Mouse (Mus musculus): ENCODE results near the gene Mta3. TPM values are rescaled to one million over a fixed set of nuclear protein-coding genes. Genes with fewer than 3 reads are reported as not detected.
A peak's percentile ranks its signal among the peaks of the same experiment; 100 is the strongest.
"Not testable (repeated sequence)": the region's sequence is repeated elsewhere in the genome, so short reads cannot be mapped to it uniquely, and the experiment has no call there.

Mta3 gene
- polyA plus RNA-seq, 1 experiment from 2014 or later: 49.1 TPM

GRCm38 (mm10) chr17:83693941-83694340 lies 12.0 kb upstream of the Mta3 start:
- Histone ChIP-seq H3K4me1 (no peaks in the 10 kb centered on the region), H3K9ac (no peak overlapping the region), H3K4me3 (no peak overlapping the region), H3K4me2 (no peak overlapping the region), H3K36me3 (no peaks in the 10 kb centered on the region), H3K9me3 (no peaks in the 10 kb centered on the region), H3K27ac (no peak overlapping the region), H3K27me3 (no peaks in the 10 kb centered on the region)
- ATAC-seq (ENCODE audit: insufficient number of reproducible peaks, low FRiP score, low TSS enrichment, low read depth): no peak
- WGBS: 73% methylated on average over 9 of the region's 9 CpGs

- Histone ChIP-seq H3K27ac (no peak overlapping the region), H3K4me3 (no peak overlapping the region), H3K4me1 (no peaks in the 10 kb centered on the region), H3K9me3 (no peaks in the 10 kb centered on the region), H3K36me3 (no peaks in the 10 kb centered on the region), H3K4me2 (no peak overlapping the region), H3K27me3 (no peaks in the 10 kb centered on the region), H3K9ac (no peak overlapping the region)
- ATAC-seq (ENCODE audit: insufficient number of reproducible peaks, low FRiP score, low TSS enrichment, low read depth): no peak
- 58% methylated on average over 2 of the region's 2 CpGs for WGBS
These were observed 10.2 kb upstream of the Mta3 start for GRCm38 (mm10) chr17:83695785-83696184.

GRCm38 (mm10) chr17:83699062-83699724 lies 6.8 kb upstream of the Mta3 start:
- ATAC-seq (ENCODE audit: insufficient number of reproducible peaks, low FRiP score, low TSS enrichment, low read depth): 0 out of 2 replicates have a peak, but pooled peaks have one; percentile 30
- 72% methylated on average over 8 of the region's 8 CpGs for WGBS
- no peaks in the 10 kb centered on the region for H3K36me3 ChIP-seq
- H3K9me3 ChIP-seq: no peaks in the 10 kb centered on the region
- no peak overlapping the region for H3K9ac ChIP-seq
- H3K27ac ChIP-seq: no peak overlapping the region
- no peaks in the 10 kb centered on the region for H3K27me3 ChIP-seq
- H3K4me3 ChIP-seq: no peak overlapping the region
- H3K4me2 ChIP-seq: no peak overlapping the region
- no peaks in the 10 kb centered on the region for H3K4me1 ChIP-seq

GRCm38 (mm10) chr17:83700125-83700524 lies 5.8 kb upstream of the Mta3 start:
- Histone ChIP-seq H3K4me2 (no peak overlapping the region), H3K4me1 (no peaks in the 10 kb centered on the region), H3K4me3 (no peak overlapping the region), H3K27ac (no peak overlapping the region; the same call in 1 of the 2 replicates), H3K9ac (no peak overlapping the region), H3K9me3 (no peaks in the 10 kb centered on the region), H3K27me3 (no peaks in the 10 kb centered on the region), H3K36me3 (no peaks in the 10 kb centered on the region)
- WGBS: 79% methylated on average over 9 of the region's 9 CpGs
- ATAC-seq (ENCODE audit: insufficient number of reproducible peaks, low FRiP score, low TSS enrichment, low read depth): no peak

- no peak overlapping the region for H3K9ac ChIP-seq
- no peak for ATAC-seq (ENCODE audit: insufficient number of reproducible peaks, low FRiP score, low TSS enrichment, low read depth)
- H3K27ac ChIP-seq: no peak overlapping the region
- H3K27me3 ChIP-seq: no peaks in the 10 kb centered on the region
- peaks cover 8% of the 10 kb centered on the region; the same call in 1 of the 2 replicates for H3K4me1 ChIP-seq
- 83% methylated on average over 5 of the region's 5 CpGs for WGBS
- H3K36me3 ChIP-seq: peaks cover 5% of the 10 kb centered on the region; the same call in 1 of the 2 replicates
- no peak overlapping the region for H3K4me3 ChIP-seq
- H3K4me2 ChIP-seq: no peak overlapping the region
- H3K9me3 ChIP-seq: no peaks in the 10 kb centered on the region
These were observed 1.5 kb upstream of the Mta3 start for GRCm38 (mm10) chr17:83704469-83704868.

- ATAC-seq (ENCODE audit: insufficient number of reproducible peaks, low FRiP score, low TSS enrichment, low read depth): peak; percentile 37; the same call in 1 of the 2 replicates
- peaks cover 8% of the 10 kb centered on the region; the same call in 1 of the 2 replicates for H3K4me1 ChIP-seq
- peak overlapping the region; percentile 71 for H3K9ac ChIP-seq
- H3K27ac ChIP-seq: peak overlapping the region; percentile 94
- peak overlapping the region; percentile 77 for H3K4me3 ChIP-seq
- H3K27me3 ChIP-seq: no peaks in the 10 kb centered on the region
- 1% methylated on average over 35 of the region's 38 CpGs for WGBS
- peak overlapping the region; percentile 80 for H3K4me2 ChIP-seq
- peaks cover 13% of the 10 kb centered on the region for H3K36me3 ChIP-seq
- no peaks in the 10 kb centered on the region for H3K9me3 ChIP-seq
These were observed 429 bp upstream of the Mta3 start for GRCm38 (mm10) chr17:83705352-83706115.

GRCm38 (mm10) chr17:83706594-83707126 lies 697 bp downstream of the Mta3 start:
- under 1% methylated on average over 19 of the region's 19 CpGs for WGBS
- Histone ChIP-seq H3K4me2 (peak overlapping the region; percentile 80), H3K4me1 (peaks cover 8% of the 10 kb centered on the region; the same call in 1 of the 2 replicates), H3K9ac (peak overlapping the region; percentile 71), H3K27ac (peak overlapping the region; percentile 94), H3K27me3 (no peaks in the 10 kb centered on the region), H3K36me3 (peaks cover 18% of the 10 kb centered on the region), H3K4me3 (peak overlapping the region; percentile 77), H3K9me3 (no peaks in the 10 kb centered on the region)
- ATAC-seq (ENCODE audit: insufficient number of reproducible peaks, low FRiP score, low TSS enrichment, low read depth): 0 out of 2 replicates have a peak, but pooled peaks have one; percentile 50

GRCm38 (mm10) chr17:83707372-83707771 lies 1.4 kb downstream of the Mta3 start:
- H3K36me3 ChIP-seq: peaks cover 22% of the 10 kb centered on the region
- no peaks in the 10 kb centered on the region for H3K27me3 ChIP-seq
- ATAC-seq (ENCODE audit: insufficient number of reproducible peaks, low FRiP score, low TSS enrichment, low read depth): no peak
- no peaks in the 10 kb centered on the region for H3K9me3 ChIP-seq
- peak overlapping the region; percentile 94 for H3K27ac ChIP-seq
- peak overlapping the region; percentile 77 for H3K4me3 ChIP-seq
- H3K9ac ChIP-seq: no peak overlapping the region
- WGBS: 78% methylated on average over 4 of the region's 4 CpGs
- H3K4me1 ChIP-seq: peaks cover 8% of the 10 kb centered on the region; the same call in 1 of the 2 replicates
- peak overlapping the region; percentile 80 for H3K4me2 ChIP-seq

GRCm38 (mm10) chr17:83707846-83708245 lies 1.9 kb downstream of the Mta3 start:
- no peak overlapping the region for H3K4me3 ChIP-seq

GRCm38 (mm10) chr17:83708256-83708655 lies 2.3 kb downstream of the Mta3 start:
- no peak overlapping the region for H3K4me3 ChIP-seq
- H3K27ac ChIP-seq: no peak overlapping the region
- no peak for ATAC-seq (ENCODE audit: insufficient number of reproducible peaks, low FRiP score, low TSS enrichment, low read depth)
- no peaks in the 10 kb centered on the region for H3K9me3 ChIP-seq
- H3K9ac ChIP-seq: no peak overlapping the region
- 82% methylated on average over 10 of the region's 10 CpGs for WGBS
- no peaks in the 10 kb centered on the region for H3K27me3 ChIP-seq
- H3K36me3 ChIP-seq: peaks cover 24% of the 10 kb centered on the region
- no peak overlapping the region for H3K4me2 ChIP-seq
- H3K4me1 ChIP-seq: peaks cover 8% of the 10 kb centered on the region; the same call in 1 of the 2 replicates

More at GRCm38 (mm10) chr17:83707846-83708245, 1.9 kb downstream of the Mta3 start:
- Histone ChIP-seq H3K4me1 (peaks cover 8% of the 10 kb centered on the region; the same call in 1 of the 2 replicates), H3K9me3 (no peaks in the 10 kb centered on the region), H3K9ac (no peak overlapping the region), H3K36me3 (peaks cover 24% of the 10 kb centered on the region), H3K27ac (no peak overlapping the region), H3K4me2 (no peak overlapping the region), H3K27me3 (no peaks in the 10 kb centered on the region)
- no peak for ATAC-seq (ENCODE audit: insufficient number of reproducible peaks, low FRiP score, low TSS enrichment, low read depth)
- 80% methylated on average over 6 of the region's 6 CpGs for WGBS

GRCm38 (mm10) chr17:83708891-83709290 lies 2.9 kb downstream of the Mta3 start:
- peaks cover 8% of the 10 kb centered on the region; the same call in 1 of the 2 replicates for H3K4me1 ChIP-seq
- no peak overlapping the region; the same call in 1 of the 2 replicates for H3K27ac ChIP-seq
- H3K4me2 ChIP-seq: no peak overlapping the region
- no peak overlapping the region for H3K4me3 ChIP-seq
- no peak overlapping the region for H3K9ac ChIP-seq
- 83% methylated on average over 6 of the region's 6 CpGs for WGBS
- H3K36me3 ChIP-seq: peaks cover 24% of the 10 kb centered on the region
- no peaks in the 10 kb centered on the region for H3K27me3 ChIP-seq
- H3K9me3 ChIP-seq: no peaks in the 10 kb centered on the region
- ATAC-seq (ENCODE audit: insufficient number of reproducible peaks, low FRiP score, low TSS enrichment, low read depth): no peak

- not testable (repeated sequence) for H3K4me2 ChIP-seq; H3K4me3 ChIP-seq; H3K9me3 ChIP-seq; H3K9ac ChIP-seq; H3K27ac ChIP-seq; H3K27me3 ChIP-seq; H3K4me1 ChIP-seq; ATAC-seq (ENCODE audit: insufficient number of reproducible peaks, low FRiP score, low TSS enrichment, low read depth)
- peaks cover 27% of the 10 kb centered on the region for H3K36me3 ChIP-seq
- 90% methylated on average over 3 of the region's 3 CpGs for WGBS
These were observed 3.6 kb downstream of the Mta3 start for GRCm38 (mm10) chr17:83709517-83709916.

Measured in limb, embryonic 15.5 days (tissue).